Mouse (Mus musculus) B cell, adult 2 months (primary cell): ENCODE data around the gene Mtpn.

Source experiments
- DNase-seq, 2 experiments: peaks; one replicate each; pipeline ENCODE4 v3.0.0; 2022

The Mtpn gene

GRCm38 (mm10) chr6:35539304-35540009, at the start of gene Mtpn:
Gene Mtpn, minus strand, starts transcription at chr6:35539888.
- peak; percentile 98 to 99 for DNase-seq

DNA sequence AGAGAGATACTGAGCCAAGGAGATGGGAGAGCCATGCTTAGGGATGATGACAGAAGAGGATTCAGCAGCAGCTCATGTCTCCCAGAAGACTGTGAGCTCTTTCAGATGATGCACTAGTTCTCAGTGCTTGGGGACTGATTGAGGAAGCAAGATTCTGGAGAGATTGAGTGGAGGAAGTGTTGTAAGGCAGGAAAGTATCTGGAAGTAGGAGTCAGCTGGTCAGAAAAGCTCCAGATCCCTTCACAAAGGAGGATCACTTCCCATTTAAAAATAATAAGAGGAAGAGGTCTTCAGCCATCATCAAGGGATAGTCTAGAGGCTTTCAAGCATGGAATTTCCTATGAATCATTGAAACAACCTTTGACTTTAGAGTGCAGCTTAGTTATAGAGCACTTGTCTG, 29.0 kb upstream of the Mtpn start:
- no peak for DNase-seq

- DNase-seq, result peak; percentile 58 to 69
Measured at GRCm38 (mm10) chr6:35567755-35568154, 28.1 kb upstream of the Mtpn start.

- DNase-seq, result no peak
Measured at GRCm38 (mm10) chr6:35559950-35560349, 20.3 kb upstream of the Mtpn start.

DNA sequence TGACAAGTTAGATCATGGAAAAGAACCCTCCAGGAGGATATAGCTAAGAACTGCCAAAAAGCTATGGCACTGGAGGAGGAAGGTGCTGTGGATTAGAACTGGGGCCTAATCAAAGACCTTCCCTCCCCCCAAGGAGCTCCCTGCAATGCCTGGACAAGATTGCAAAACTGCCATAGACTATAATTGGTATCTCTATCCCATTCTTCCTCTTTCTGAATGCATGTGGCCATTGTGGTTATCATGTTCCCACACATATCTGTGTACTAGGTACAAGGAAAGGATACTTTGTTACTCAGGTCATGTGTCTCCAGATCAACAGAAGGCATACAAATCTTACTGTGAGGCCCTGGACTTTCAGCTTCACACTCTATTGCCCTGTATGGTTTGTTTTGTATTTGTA, 4.7 kb upstream of the Mtpn start:
- DNase-seq, result no peak

GRCm38 (mm10) chr6:35542656-35543400, 3.1 kb upstream of the Mtpn start:
- no peak for DNase-seq

- DNase-seq, result no peak
Measured at GRCm38 (mm10) chr6:35540377-35540776, 689 bp upstream of the Mtpn start.

GRCm38 (mm10) chr6:35538757-35539303, 858 bp downstream of the Mtpn start:
- DNase-seq, result peak; percentile 58 to 65

GRCm38 (mm10) chr6:35536021-35536420, 3.7 kb downstream of the Mtpn start:
- peak; percentile 21 to 32 for DNase-seq

GRCm38 (mm10) chr6:35513362-35513761, 26.3 kb downstream of the Mtpn start:
- no peak for DNase-seq

DNA sequence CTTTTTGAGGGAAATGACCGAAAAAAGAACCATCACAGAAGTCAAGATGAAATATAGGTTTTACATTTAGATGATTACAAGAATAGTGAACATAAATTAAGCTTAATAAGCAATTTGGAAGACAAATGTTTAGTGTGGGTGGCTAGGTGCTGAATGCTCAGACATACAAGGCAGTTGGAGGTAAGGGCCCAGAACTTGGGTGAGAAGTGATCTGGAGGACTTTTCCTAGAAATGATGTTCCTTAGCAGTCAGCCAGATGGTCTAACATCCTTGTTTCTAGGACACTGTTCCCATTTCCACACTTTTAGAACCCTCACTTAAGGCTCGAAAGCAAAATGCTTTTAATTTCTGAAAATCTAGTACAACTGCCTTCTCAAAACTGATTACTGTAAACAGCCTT, 34.9 kb downstream of the Mtpn start:
- no peak for DNase-seq

DNA sequence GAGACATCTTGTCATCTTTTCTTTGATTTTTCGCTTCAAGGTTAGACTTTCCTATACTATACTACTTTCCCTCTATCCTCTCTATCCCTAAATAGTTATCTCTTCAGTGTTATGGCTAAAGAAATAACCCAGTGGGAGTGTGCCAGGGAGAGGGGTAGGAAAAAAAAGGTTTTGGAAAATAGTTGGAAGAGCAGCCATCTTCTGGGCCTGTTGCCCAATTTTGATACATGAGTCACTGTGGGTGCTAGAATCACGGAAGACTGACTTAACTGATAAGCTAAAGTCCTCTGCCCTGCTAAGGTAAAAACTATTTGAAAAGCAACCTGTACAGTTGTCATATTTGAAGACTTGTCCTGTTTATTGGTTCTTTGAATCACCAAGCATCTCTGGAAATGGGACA, 36.8 kb downstream of the Mtpn start:
- DNase-seq, result no peak

DNA sequence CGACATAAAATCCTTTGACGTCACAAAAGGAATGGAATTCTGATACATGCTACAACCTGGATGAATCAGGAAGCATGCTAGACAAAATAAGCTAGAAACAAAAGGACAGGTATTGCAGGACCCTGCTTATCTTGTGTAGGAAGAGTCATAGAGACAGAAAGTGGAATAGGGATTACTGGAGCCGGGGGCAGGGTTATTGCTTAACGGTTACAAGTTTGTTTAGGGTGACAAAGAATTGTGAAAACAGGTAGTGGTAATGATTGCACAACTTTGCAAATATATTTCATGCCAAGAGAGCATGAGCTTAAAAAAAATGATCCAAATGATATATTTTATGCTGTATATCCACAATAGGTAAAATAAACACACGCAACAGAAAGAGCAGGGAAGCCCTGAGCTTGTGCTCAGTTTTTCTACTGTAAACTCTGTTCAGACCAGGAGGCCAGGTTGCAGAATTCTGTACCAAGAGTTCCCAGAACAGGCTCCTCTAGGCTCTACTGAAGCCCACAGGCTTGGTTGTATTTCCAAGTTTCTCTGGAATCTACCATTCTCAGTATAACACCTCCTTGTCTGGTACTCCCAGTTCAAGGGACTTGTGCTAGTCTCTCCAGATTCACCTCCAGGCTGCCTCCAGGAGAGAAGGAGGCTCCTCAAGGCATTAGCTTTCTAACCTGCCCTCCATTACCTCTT, 39.6 kb downstream of the Mtpn start:
- no peak for DNase-seq

GRCm38 (mm10) chr6:35497406-35497805, 42.3 kb downstream of the Mtpn start:
- DNase-seq, result no peak

DNA sequence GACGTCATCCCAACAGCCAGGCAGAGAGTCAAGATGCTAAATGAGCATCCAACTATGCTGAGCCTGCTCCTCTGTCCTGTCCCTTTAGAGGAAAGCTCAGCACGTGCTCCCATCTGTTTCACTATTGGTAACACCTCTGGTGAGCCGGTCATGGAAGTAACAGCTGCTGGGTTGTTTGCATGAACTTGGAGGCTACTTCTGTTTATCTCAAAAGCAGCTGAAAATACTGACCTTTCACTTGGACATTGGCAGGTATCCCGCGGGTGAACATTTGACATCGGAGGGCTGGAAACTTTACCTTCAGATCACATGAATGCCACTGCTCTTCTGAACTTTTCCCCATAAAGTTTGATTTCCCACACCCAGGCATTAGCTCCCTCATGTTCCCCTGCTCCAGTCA, 45.8 kb downstream of the Mtpn start:
- DNase-seq, result no peak

- DNase-seq, result no peak
Measured at GRCm38 (mm10) chr6:35479651-35480335, 59.9 kb downstream of the Mtpn start.

DNA sequence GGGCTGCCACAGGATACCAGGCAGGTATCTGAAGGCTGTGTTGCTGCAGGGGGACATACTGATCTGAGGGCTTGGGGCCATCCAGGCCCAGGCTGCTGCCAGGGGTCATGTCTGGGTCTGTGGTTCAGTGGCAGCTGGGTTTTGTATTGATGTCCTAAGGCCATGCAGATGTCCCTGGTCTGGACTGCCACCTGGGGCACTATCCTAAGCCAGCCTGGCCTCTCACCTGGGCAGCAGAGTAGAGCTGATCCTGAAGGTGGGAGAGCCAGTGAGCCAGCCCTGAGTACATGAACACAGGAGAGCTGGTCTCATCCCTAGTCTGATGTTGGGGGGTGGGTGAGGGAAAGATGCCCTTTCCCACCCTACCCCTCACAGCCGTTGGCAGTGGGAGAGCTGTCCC, 62.9 kb downstream of the Mtpn start:
- no peak for DNase-seq

- DNase-seq, result no peak
Measured at GRCm38 (mm10) chr6:35463450-35464395, 76.0 kb downstream of the Mtpn start.

GRCm38 (mm10) chr6:35462484-35462883, 77.2 kb downstream of the Mtpn start:
- no peak for DNase-seq
